21 mouse cellular contexts compared by ENCODE assay signal in genomic region chr16:8533477-8533876, GRCm38 (mm10). TPM values are rescaled to one million over a fixed set of nuclear protein-coding genes. Genes with fewer than 3 reads are reported as not detected.
DNase-seq lines count a peak whose midpoint lies in the region; TF ChIP-seq lines count a peak whose summit lies in the region.
"Had no signal": no experiment of that assay in that cellular context is flagged by ENCODE, and none has a peak within 500 bp of the region (broad histone marks: within the 10 kb centered on the region; RNA-seq: fewer than 3 reads in every experiment).

No protein-coding gene starts in this region.

- H3K4me1 ChIP-seq in liver, adult 2 months (ENCODE audit: control insufficient read depth, insufficient read depth, low read length) = peaks cover 19% of the 10 kb centered on the region
- no peaks in the 10 kb centered on the region for H3K4me1 ChIP-seq in ES-Bruce4 (ENCODE audit: control insufficient read depth, insufficient read depth, low read length)
- H3K4me1 ChIP-seq in ES-E14 (ENCODE audit: control insufficient read depth in 2 of 2, insufficient read depth in 2 of 2, low read length in 2 of 2, poor library complexity in 1 of 2) = peaks cover 1 to 30% of the 10 kb centered on the region in 2 experiments; a peak in 3 of 4 replicates
- no peaks in the 10 kb centered on the region for H3K4me1 ChIP-seq in cerebellum, adult 2 months (ENCODE audit: control insufficient read depth, insufficient read depth, low read length)
- H3K4me1 ChIP-seq: heart, embryonic 15.5 days had no signal

- in situ Hi-C loops in ES-E14 (cut with MboI; ENCODE audit: low sequenced_read_pairs in 2 of 2, unreplicated experiment in 2 of 2) = no loop called here

- TF ChIP-seq POLR2A in liver, adult 2 months (IDR thresholded peaks at IDR 0.05; ENCODE audit: extremely low read depth, insufficient read depth, low read length) = no peak
- TF ChIP-seq POLR2A in ES-Bruce4 (IDR thresholded peaks at IDR 0.05; ENCODE audit: insufficient read depth, low read length) = no peak
- TF ChIP-seq POLR2A in cerebellum, adult 2 months (IDR thresholded peaks at IDR 0.05; ENCODE audit: borderline replicate concordance, insufficient read depth, low read length) = no peak

- H3K79me2 ChIP-seq in liver, adult 2 months (ENCODE audit: control insufficient read depth, insufficient read depth, low read length) = peaks cover 11% of the 10 kb centered on the region; the same call in 1 of the 2 replicates

- intact Hi-C loops in gastrocnemius, postnatal 14 days (cut with DNase I; ENCODE audit: low total_unique reads) = no loop called here

- no peaks in the 10 kb centered on the region for H3K27me3 ChIP-seq in liver, adult 2 months (ENCODE audit: control insufficient read depth, insufficient read depth, low read length)
- no peaks in the 10 kb centered on the region for H3K27me3 ChIP-seq in ES-Bruce4 (ENCODE audit: control insufficient read depth, insufficient read depth, low read length, poor library complexity, severe bottlenecking)
- H3K27me3 ChIP-seq in cerebellum, adult 2 months (ENCODE audit: control insufficient read depth, insufficient read depth, low read length) = no peaks in the 10 kb centered on the region
- H3K27me3 ChIP-seq: heart, embryonic 12.5 days; heart, embryonic 15.5 days had no signal

- peak; percentile 78; the same call in 1 of the 2 replicates for TF ChIP-seq EP300 in ES-Bruce4 (IDR thresholded peaks at IDR 0.05; ENCODE audit: insufficient read depth, low read depth, low read length)

- peak; percentile 81 for DNase-seq in liver, adult 2 months (ENCODE audit: extremely low read depth, low read depth, low spot score)
- DNase-seq in liver (no peak), ES-E14 (ENCODE audit: low read depth, low spot score) (no peak)
- DNase-seq in cerebellum, adult 2 months = no peak
- no peak for DNase-seq in gastrocnemius, postnatal 14 days
- DNase-seq: adrenal gland, adult 8-10 months; adrenal gland, postnatal 25 days; cerebellum, adult 11-12 months; cerebellum, adult 9-10 months; cerebellum, postnatal 14 days; gastrocnemius, postnatal 10 days; heart, adult 11 months; heart, postnatal 10 days; heart, postnatal 36 days had no signal

- no peaks in the 10 kb centered on the region for H3K36me3 ChIP-seq in liver, adult 2 months (ENCODE audit: control insufficient read depth, insufficient read depth, low read length)
- H3K36me3 ChIP-seq in ES-Bruce4 (ENCODE audit: control insufficient read depth, insufficient read depth, low read length, poor library complexity, severe bottlenecking) = no peaks in the 10 kb centered on the region
- H3K36me3 ChIP-seq in ES-E14 (ENCODE audit: control insufficient read depth, insufficient read depth, low read length, poor library complexity, severe bottlenecking) = no peaks in the 10 kb centered on the region
- H3K36me3 ChIP-seq: forebrain, embryonic 10.5 days; heart, embryonic 15.5 days; hindbrain, embryonic 10.5 days had no signal

- no peak overlapping the region for H3K9ac ChIP-seq in liver, adult 2 months (ENCODE audit: low read depth, low read length)
- no peak overlapping the region for H3K9ac ChIP-seq in ES-Bruce4 (ENCODE audit: low read depth, poor library complexity, severe bottlenecking)
- H3K9ac ChIP-seq in ES-E14 (ENCODE audit: insufficient read depth, low read depth, low read length, poor library complexity, severe bottlenecking) = peak overlapping the region; percentile 75; the same call in 1 of the 2 replicates
- H3K9ac ChIP-seq: forebrain, embryonic 13.5 days; heart, embryonic 12.5 days; heart, embryonic 15.5 days; hindbrain, embryonic 14.5 days had no signal

- no peak for TF ChIP-seq CTCF in liver, adult 2 months (IDR thresholded peaks at IDR 0.05; ENCODE audit: low read depth, low read length)
- no peak for TF ChIP-seq CTCF in ES-Bruce4 (IDR thresholded peaks at IDR 0.05; ENCODE audit: low read depth, low read length)
- TF ChIP-seq CTCF in cerebellum, adult 2 months (IDR thresholded peaks at IDR 0.05; ENCODE audit: borderline replicate concordance, insufficient read depth, low read depth, low read length) = no peak

- no peak overlapping the region for H3K27ac ChIP-seq in liver, adult 2 months (replicated peaks; ENCODE audit: insufficient read depth, low read depth, low read length)
- H3K27ac ChIP-seq in ES-Bruce4 (ENCODE audit: insufficient read depth, low read length) = peak overlapping the region; percentile 95
- H3K27ac ChIP-seq in ES-E14 (ENCODE audit: insufficient read depth, low read depth, low read length, poor library complexity, severe bottlenecking) = peak overlapping the region; percentile 98
- H3K27ac ChIP-seq in cerebellum, adult 2 months (ENCODE audit: insufficient read depth, low read length) = no peak overlapping the region
- H3K27ac ChIP-seq: forebrain, embryonic 10.5 days; forebrain, embryonic 13.5 days; heart, embryonic 15.5 days; hindbrain, embryonic 10.5 days; hindbrain, embryonic 14.5 days had no signal

- H3K9me3 ChIP-seq in ES-Bruce4 (replicated peaks; ENCODE audit: control insufficient read depth, insufficient read depth, low read length, poor library complexity, severe bottlenecking) = no peaks in the 10 kb centered on the region
- no peaks in the 10 kb centered on the region for H3K9me3 ChIP-seq in ES-E14 (ENCODE audit: control insufficient read depth, insufficient read depth, low read depth, low read length)
- H3K9me3 ChIP-seq: forebrain, embryonic 13.5 days; heart, embryonic 12.5 days; heart, embryonic 15.5 days; hindbrain, embryonic 10.5 days had no signal

- H3K4me3 ChIP-seq in liver, adult 2 months (ENCODE audit: insufficient read depth, low read depth, low read length) = no peak overlapping the region
- H3K4me3 ChIP-seq in ES-Bruce4 (ENCODE audit: low read depth, low read length) (0 out of 2 replicates have a peak overlapping the region, but pooled peaks have one; percentile 11), ES-E14 (ENCODE audit: insufficient read depth in 1 of 2, low read depth in 1 of 2, low read length in 2 of 2, poor library complexity in 1 of 2, severe bottlenecking in 1 of 2) (peak overlapping the region; percentile 44 to 57)
- H3K4me3 ChIP-seq in cerebellum, adult 2 months (replicated peaks; ENCODE audit: insufficient read depth, low read depth, low read length) = no peak overlapping the region
- H3K4me3 ChIP-seq: forebrain, embryonic 10.5 days; forebrain, embryonic 13.5 days; heart, embryonic 12.5 days; heart, embryonic 15.5 days; hindbrain, embryonic 10.5 days had no signal

- WGBS in liver, adult 2 months = 60% methylated on average over 6 of the region's 6 CpGs
- 91% methylated on average over 6 of the region's 6 CpGs for WGBS in cerebellum, adult 2 months

TF ChIP-seq in ES-E14, 5 proteins besides CTCF, POLR2A, EP300 and RAD21:
- TF ChIP-seq ZNF384 (IDR thresholded peaks at IDR 0.05; ENCODE audit: low read depth, low read length) (no peak), MAFK (IDR thresholded peaks at IDR 0.05; ENCODE audit: insufficient read depth, low read depth, low read length) (no peak), ZC3H11A (IDR thresholded peaks at IDR 0.05; ENCODE audit: borderline replicate concordance, low read depth, low read length) (no peak), HCFC1 (IDR thresholded peaks at IDR 0.05; ENCODE audit: borderline replicate concordance, insufficient read depth, low read length) (no peak), CHD2 (IDR thresholded peaks at IDR 0.05; ENCODE audit: low read depth, low read length) (no peak)

RNA-seq across cellular contexts. Expression of gene Abat, which starts 20.2 kb away (rescaled TPM):
- total RNA-seq in liver, adult 2 months (2014; rRNA removed) = 150 and 169 TPM in 2 replicates
- polyA plus RNA-seq in liver, adult 2 months (2012; rRNA removed) = 168 and 227 TPM in 2 replicates
- 1.8 and 2.8 TPM in 2 replicates for polyA plus RNA-seq in ES-Bruce4 (2011; ENCODE audit: insufficient read depth, insufficient read length, low read depth, missing spikeins)
- total RNA-seq in ES-E14 (2012; rRNA removed) = 2.3 and 4.3 TPM in 2 replicates
- polyA plus RNA-seq in cerebellum, adult 2 months (2012; rRNA removed) = 248 and 252 TPM in 2 replicates
- total RNA-seq in gastrocnemius, postnatal 14 days (2021) = 1 to 10 TPM; 5.5 to 6.4 TPM

Comparison
In these comparisons a context has a peak if more than half of its experiments do, and no peak if none do; other contexts are left out.
1. H3K27ac ChIP-seq: peak in ES-Bruce4 (single experiment) and ES-E14 (single experiment); none in liver, adult 2 months (single experiment) and cerebellum, adult 2 months (single experiment).
2. H3K4me3 ChIP-seq: peak in ES-Bruce4 (single experiment) and ES-E14 (2 of 2); none in liver, adult 2 months (single experiment) and cerebellum, adult 2 months (single experiment).
3. RNA of gene Abat, which starts 20.2 kb away (total RNA-seq): 150 to 169 TPM in liver, adult 2 months; 5.5 to 6.4 TPM in gastrocnemius, postnatal 14 days and 2.3 to 4.3 TPM in ES-E14; every median in the first group is over 10 times any median in the second.